Mouse (Mus musculus) spleen, adult 2 months (tissue): ENCODE data around the gene Ptgdr2.

Source experiments
- CTCF ChIP-seq: fragments of 200-500 bp; IDR thresholded peaks from 2 replicates; pipeline ENCODE4 v1.5.1; 2011; ENCODE audit warnings: mild to moderate bottlenecking, inconsistent platforms; ENCODE audit not compliant: insufficient read depth, insufficient read length, insufficient replicate concordance; ENCODE audit errors: extremely low read depth
- POLR2A ChIP-seq: fragments of 200-500 bp; IDR thresholded peaks from 2 replicates; pipeline ENCODE4 v1.6.1; 2011; ENCODE audit warnings: low read depth, low read length, inconsistent platforms

GRCm38 (mm10) chr19:10946506-10946905, 9.5 kb downstream of the Ptgdr2 start:
- TF ChIP-seq POLR2A (no peak), CTCF (no peak)
